8 mouse cellular contexts compared by ENCODE assay signal in the genomic region with DNA sequence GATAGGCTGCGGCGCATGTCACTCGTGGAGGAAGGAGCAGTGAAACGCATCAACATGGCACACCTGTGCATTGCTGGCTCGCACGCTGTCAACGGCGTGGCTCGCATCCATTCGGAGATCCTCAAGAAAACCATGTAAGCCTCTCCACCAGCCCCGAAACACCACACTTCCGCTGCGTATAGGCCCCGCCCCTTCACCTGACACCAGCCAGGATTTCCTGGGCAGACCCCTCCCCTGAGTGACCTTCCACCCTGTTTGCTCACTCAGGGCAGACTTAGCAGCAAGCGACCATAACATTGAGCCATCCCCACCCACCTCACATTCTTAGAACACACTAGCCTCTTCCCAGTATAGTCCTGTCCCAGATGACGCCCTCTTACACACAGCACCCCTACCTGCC. TPM values are rescaled to one million over a fixed set of nuclear protein-coding genes. Genes with fewer than 3 reads are reported as not detected.
A peak's percentile ranks its signal among the peaks of the same experiment; 100 is the strongest.
DNase-seq lines count a peak whose midpoint lies in the region; ATAC-seq and TF ChIP-seq lines count a peak whose summit lies in the region.

No protein-coding gene starts in this region.

- H3K9ac ChIP-seq in ES-E14 (ENCODE audit: insufficient read depth, low read depth, low read length, poor library complexity, severe bottlenecking) = peak overlapping the region; percentile 68
- 0 out of 2 replicates have a peak overlapping the region, but pooled peaks have one; percentile 21 for H3K9ac ChIP-seq in lung, embryonic 15.5 days

- no peaks in the 10 kb centered on the region for H3K9me3 ChIP-seq in ES-E14 (ENCODE audit: control insufficient read depth, insufficient read depth, low read depth, low read length)
- no peaks in the 10 kb centered on the region for H3K9me3 ChIP-seq in hindbrain, embryonic 10.5 days
- no peaks in the 10 kb centered on the region for H3K9me3 ChIP-seq in lung, embryonic 15.5 days

- peak overlapping the region; percentile 55 for H3K4me2 ChIP-seq in lung, embryonic 15.5 days

- DNase-seq in CD4-positive helper T cell, adult 2 months (ENCODE audit: low read depth, low spot score) = peak; percentile 74
- peak; percentile 73 for DNase-seq in ES-E14 (ENCODE audit: low read depth, low spot score)
- no peak for DNase-seq in hindbrain, embryonic 10.5 days (ENCODE audit: low spot score)
- peak; percentile 74 to 75 for DNase-seq in spleen, postnatal 36 days (ENCODE audit: low spot score in 2 of 2)
- no peak for DNase-seq in cerebellum, adult 8-10 months
- DNase-seq in left cerebral cortex, postnatal 36 days (ENCODE audit: low spot score in 2 of 2) = no peak

- peaks cover 33% of the 10 kb centered on the region; the same call in 1 of the 2 replicates for H3K27me3 ChIP-seq in hindbrain, embryonic 10.5 days (ENCODE audit: insufficient read depth, poor library complexity, severe bottlenecking)
- no peaks in the 10 kb centered on the region for H3K27me3 ChIP-seq in lung, embryonic 15.5 days

- in situ Hi-C loops in ES-E14 (cut with MboI; ENCODE audit: low sequenced_read_pairs in 2 of 2, unreplicated experiment in 2 of 2) = no loop called here

- H3K27ac ChIP-seq in ES-E14 (ENCODE audit: insufficient read depth, low read depth, low read length, poor library complexity, severe bottlenecking) = peak overlapping the region; percentile 17; the same call in 1 of the 2 replicates
- no peak overlapping the region for H3K27ac ChIP-seq in hindbrain, embryonic 10.5 days
- no peak overlapping the region for H3K27ac ChIP-seq in lung, embryonic 15.5 days

- WGBS in hindbrain, embryonic 10.5 days = 4% methylated on average over 16 of the region's 16 CpGs
- WGBS in lung, embryonic 15.5 days = 9% methylated on average over 16 of the region's 16 CpGs

- ATAC-seq in lung, embryonic 15.5 days (ENCODE audit: borderline replicate concordance, extremely low read depth, low FRiP score, low TSS enrichment) = no peak
- ATAC-seq in erythroid progenitor cell, adult 5-6 weeks (replicated peaks; ENCODE audit: low FRiP score, poor library complexity, severe bottlenecking) = no peak

- no peaks in the 10 kb centered on the region for H3K36me3 ChIP-seq in ES-E14 (ENCODE audit: control insufficient read depth, insufficient read depth, low read length, poor library complexity, severe bottlenecking)
- H3K36me3 ChIP-seq in hindbrain, embryonic 10.5 days = peaks cover 5% of the 10 kb centered on the region; the same call in 1 of the 2 replicates
- no peaks in the 10 kb centered on the region for H3K36me3 ChIP-seq in lung, embryonic 15.5 days

- H3K4me1 ChIP-seq in ES-E14 (ENCODE audit: control insufficient read depth in 2 of 2, insufficient read depth in 2 of 2, low read length in 2 of 2, poor library complexity in 1 of 2) = peaks cover 6 to 20% of the 10 kb centered on the region in 2 experiments
- peaks cover 39% of the 10 kb centered on the region for H3K4me1 ChIP-seq in hindbrain, embryonic 10.5 days (replicated peaks)
- peaks cover 11% of the 10 kb centered on the region; the same call in 1 of the 2 replicates for H3K4me1 ChIP-seq in lung, embryonic 15.5 days

- peak overlapping the region; percentile 68 to 69 for H3K4me3 ChIP-seq in ES-E14 (ENCODE audit: insufficient read depth in 1 of 2, low read depth in 1 of 2, low read length in 2 of 2, poor library complexity in 1 of 2, severe bottlenecking in 1 of 2)
- H3K4me3 ChIP-seq in hindbrain, embryonic 10.5 days = peak overlapping the region; percentile 46
- H3K4me3 ChIP-seq in lung, embryonic 15.5 days = peak overlapping the region; percentile 20

- intact Hi-C loops in left cerebral cortex, postnatal 36 days (cut with DNase I) = no loop called here

TF ChIP-seq in ES-E14, 5 proteins besides CTCF, POLR2A, EP300 and RAD21:
- TF ChIP-seq ZC3H11A (IDR thresholded peaks at IDR 0.05; ENCODE audit: borderline replicate concordance, low read depth, low read length) (no peak), CHD2 (IDR thresholded peaks at IDR 0.05; ENCODE audit: low read depth, low read length) (no peak), HCFC1 (IDR thresholded peaks at IDR 0.05; ENCODE audit: borderline replicate concordance, insufficient read depth, low read length) (no peak), ZNF384 (IDR thresholded peaks at IDR 0.05; ENCODE audit: low read depth, low read length) (no peak), MAFK (IDR thresholded peaks at IDR 0.05; ENCODE audit: insufficient read depth, low read depth, low read length) (no peak)

RNA-seq across cellular contexts. Expression of a gene that starts 5.6 kb away (rescaled TPM):
- 3.7 and 4.6 TPM in 2 replicates for total RNA-seq in ES-E14 (2012; rRNA removed)
- polyA plus RNA-seq in hindbrain, embryonic 10.5 days (2016; fragmentation: Nextera tagmentation; extraction: Ambion mirVana) = 1.3 and 1.9 TPM in 2 replicates
- 17.7 and 22.3 TPM in 2 replicates for polyA plus RNA-seq in lung, embryonic 15.5 days (2015; fragmentation: Nextera tagmentation; extraction: Ambion mirVana)
- 10 to 100 TPM; 29.2 to 33.3 TPM for total RNA-seq in left cerebral cortex, postnatal 36 days (2021)
- total RNA-seq in erythroid progenitor cell, adult 5-6 weeks (2015; ENCODE audit: low replicate concordance) = 2.2 and 4.6 TPM in 2 replicates
- total RNA-seq in erythroid progenitor cell, adult 5-6 weeks (2017; ENCODE audit: low replicate concordance) = 0.64 and 2.6 TPM in 2 replicates

RNA-seq across cellular contexts. Expression of a gene that starts 9.3 kb away (rescaled TPM):
- total RNA-seq in ES-E14 (2012; rRNA removed) = 81.7 and 139 TPM in 2 replicates
- 20.5 and 20.7 TPM in 2 replicates for polyA plus RNA-seq in hindbrain, embryonic 10.5 days (2016; fragmentation: Nextera tagmentation; extraction: Ambion mirVana)
- polyA plus RNA-seq in lung, embryonic 15.5 days (2015; fragmentation: Nextera tagmentation; extraction: Ambion mirVana) = 62.6 and 72.1 TPM in 2 replicates
- 10 to 100 TPM; 47.5 to 72.6 TPM for total RNA-seq in left cerebral cortex, postnatal 36 days (2021)
- 42.3 and 47.2 TPM in 2 replicates for total RNA-seq in erythroid progenitor cell, adult 5-6 weeks (2015; ENCODE audit: low replicate concordance)
- total RNA-seq in erythroid progenitor cell, adult 5-6 weeks (2017; ENCODE audit: low replicate concordance) = 29.9 and 37.7 TPM in 2 replicates

RNA-seq across cellular contexts. Expression of a gene that starts 26.3 kb away (rescaled TPM):
- total RNA-seq in ES-E14 (2012; rRNA removed) = 150 and 164 TPM in 2 replicates
- 198 and 221 TPM in 2 replicates for polyA plus RNA-seq in hindbrain, embryonic 10.5 days (2016; fragmentation: Nextera tagmentation; extraction: Ambion mirVana)
- 133 and 136 TPM in 2 replicates for polyA plus RNA-seq in lung, embryonic 15.5 days (2015; fragmentation: Nextera tagmentation; extraction: Ambion mirVana)
- 100 to 1,000 TPM; 158 to 227 TPM for total RNA-seq in left cerebral cortex, postnatal 36 days (2021)
- total RNA-seq in erythroid progenitor cell, adult 5-6 weeks (2015; ENCODE audit: low replicate concordance) = 145 and 153 TPM in 2 replicates
- 171 and 223 TPM in 2 replicates for total RNA-seq in erythroid progenitor cell, adult 5-6 weeks (2017; ENCODE audit: low replicate concordance)

RNA-seq across cellular contexts. Expression of a gene that starts 28.7 kb away (rescaled TPM):
- 9.5 and 17.1 TPM in 2 replicates for total RNA-seq in ES-E14 (2012; rRNA removed)
- 4.4 and 13.2 TPM in 2 replicates for polyA plus RNA-seq in hindbrain, embryonic 10.5 days (2016; fragmentation: Nextera tagmentation; extraction: Ambion mirVana)
- polyA plus RNA-seq in lung, embryonic 15.5 days (2015; fragmentation: Nextera tagmentation; extraction: Ambion mirVana) = 0.58 and 0.97 TPM in 2 replicates
- 100 to 1,000 TPM; 635 to 658 TPM for total RNA-seq in left cerebral cortex, postnatal 36 days (2021)
- total RNA-seq in erythroid progenitor cell, adult 5-6 weeks (2015; ENCODE audit: low replicate concordance) = not detected in 2 replicates
- total RNA-seq in erythroid progenitor cell, adult 5-6 weeks (2017; ENCODE audit: low replicate concordance) = not detected in 2 replicates

RNA-seq across cellular contexts. Expression of a gene that starts 48.9 kb away (rescaled TPM):
- total RNA-seq in ES-E14 (2012; rRNA removed) = 29.4 and 43.6 TPM in 2 replicates
- 13.1 and 14.7 TPM in 2 replicates for polyA plus RNA-seq in hindbrain, embryonic 10.5 days (2016; fragmentation: Nextera tagmentation; extraction: Ambion mirVana)
- 19.2 and 22.9 TPM in 2 replicates for polyA plus RNA-seq in lung, embryonic 15.5 days (2015; fragmentation: Nextera tagmentation; extraction: Ambion mirVana)
- 100 to 1,000 TPM in 1 of 2 experiments, 10 to 100 TPM in 1; 93.5 to 107 TPM for total RNA-seq in left cerebral cortex, postnatal 36 days (2021)
- 14.7 and 19.8 TPM in 2 replicates for total RNA-seq in erythroid progenitor cell, adult 5-6 weeks (2015; ENCODE audit: low replicate concordance)
- 19.4 and 37.7 TPM in 2 replicates for total RNA-seq in erythroid progenitor cell, adult 5-6 weeks (2017; ENCODE audit: low replicate concordance)

Comparison
In these comparisons a context has a peak if more than half of its experiments do, and no peak if none do; other contexts are left out.
1. DNase-seq: peak in CD4-positive helper T cell, adult 2 months (single experiment), ES-E14 (single experiment) and spleen, postnatal 36 days (2 of 2); none in hindbrain, embryonic 10.5 days (single experiment), cerebellum, adult 8-10 months (single experiment) and left cerebral cortex, postnatal 36 days (0 of 2).
2. Peak in every context shown above with its lines, with median percentiles within 50 percentile points of each other: H3K4me3 ChIP-seq.